Mouse (Mus musculus): Measurements from ENCODE around the gene Epha2. TPM values are rescaled to one million over a fixed set of nuclear protein-coding genes. Genes with fewer than 3 reads are reported as not detected.

Gene Epha2
- polyA plus RNA-seq, 1 experiment from 2014 or later = 2.0 TPM

DNA sequence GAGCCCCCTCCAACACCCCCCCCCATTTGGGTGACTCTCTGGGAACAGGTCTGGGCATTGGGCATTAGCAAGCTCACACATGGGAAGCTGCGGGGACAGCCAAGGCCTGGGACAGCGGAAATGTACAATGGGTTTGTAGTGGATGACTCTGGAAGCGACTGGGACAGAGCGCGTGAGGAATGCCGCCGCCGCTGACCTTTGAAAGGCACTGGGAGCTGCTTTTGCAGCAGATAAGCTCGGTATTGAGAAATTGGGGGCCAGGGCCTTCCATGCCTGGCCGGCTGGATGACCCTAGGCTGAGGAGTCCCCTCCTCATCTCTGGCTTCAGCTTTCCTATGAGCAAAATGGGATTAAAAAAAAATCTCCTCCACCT, 8.7 kb downstream of the Epha2 start:
- no peaks in the 10 kb centered on the region for H3K9me3 ChIP-seq
- peaks cover 6% of the 10 kb centered on the region for H3K27me3 ChIP-seq
- H3K9ac ChIP-seq = no peak overlapping the region
- peaks cover 68% of the 10 kb centered on the region for H3K4me1 ChIP-seq
- WGBS = 20% methylated on average over 10 of the region's 10 CpGs
- no peak for ATAC-seq (ENCODE audit: low FRiP score)
- no peak overlapping the region for H3K4me3 ChIP-seq (replicated peaks)
- 0 out of 2 replicates have a peak overlapping the region, but pooled peaks have one; percentile 17 for H3K4me2 ChIP-seq
- H3K36me3 ChIP-seq (replicated peaks) = no peaks in the 10 kb centered on the region
- peak overlapping the region; percentile 53; the same call in 1 of the 2 replicates for H3K27ac ChIP-seq

- peak overlapping the region; percentile 17; the same call in 1 of the 2 replicates for H3K4me2 ChIP-seq
- no peaks in the 10 kb centered on the region for H3K36me3 ChIP-seq (replicated peaks)
- H3K27ac ChIP-seq = no peak overlapping the region
- WGBS = 11% methylated on average over 8 of the region's 8 CpGs
- peaks cover 6% of the 10 kb centered on the region for H3K27me3 ChIP-seq
- peaks cover 68% of the 10 kb centered on the region for H3K4me1 ChIP-seq
- H3K4me3 ChIP-seq (replicated peaks) = no peak overlapping the region
- H3K9ac ChIP-seq = no peak overlapping the region
- ATAC-seq (ENCODE audit: low FRiP score) = peak; percentile 47; the same call in 1 of the 2 replicates
- H3K9me3 ChIP-seq = no peaks in the 10 kb centered on the region
These were observed 9.2 kb downstream of the Epha2 start for GRCm38 (mm10) chr4:141310191-141310606.

DNA sequence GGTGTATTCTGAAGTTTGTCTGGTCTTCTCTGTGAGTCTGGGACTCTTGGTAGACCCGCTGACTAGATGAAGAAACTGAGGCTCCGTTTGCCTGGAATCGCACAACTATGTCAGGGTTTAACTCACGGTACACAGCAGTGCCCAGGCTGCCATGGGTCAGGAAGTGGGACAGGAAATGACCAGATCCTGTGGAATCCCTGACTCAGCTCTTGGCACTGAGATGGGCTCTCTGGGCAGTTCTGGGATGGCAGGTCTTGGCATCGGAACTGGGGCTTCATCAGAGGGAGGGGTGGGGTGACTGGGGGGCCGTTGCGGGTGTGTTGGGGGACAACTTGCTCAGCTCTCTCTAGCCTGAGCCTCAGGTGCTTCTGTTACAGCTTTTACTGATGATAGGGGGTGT, 10.0 kb downstream of the Epha2 start:
- Histone ChIP-seq H3K36me3 (replicated peaks) (no peaks in the 10 kb centered on the region), H3K9me3 (no peaks in the 10 kb centered on the region), H3K4me2 (no peak overlapping the region), H3K4me1 (peaks cover 59% of the 10 kb centered on the region), H3K27ac (no peak overlapping the region), H3K9ac (no peak overlapping the region), H3K27me3 (peaks cover 6% of the 10 kb centered on the region), H3K4me3 (replicated peaks) (no peak overlapping the region)
- 75% methylated on average over 7 of the region's 7 CpGs for WGBS
- ATAC-seq (ENCODE audit: low FRiP score) = no peak

GRCm38 (mm10) chr4:141311506-141311905, 10.5 kb downstream of the Epha2 start:
- Histone ChIP-seq H3K36me3 (replicated peaks) (no peaks in the 10 kb centered on the region), H3K9ac (no peak overlapping the region), H3K4me1 (peaks cover 55% of the 10 kb centered on the region), H3K27me3 (peaks cover 5% of the 10 kb centered on the region), H3K4me3 (replicated peaks) (no peak overlapping the region), H3K4me2 (no peak overlapping the region), H3K27ac (no peak overlapping the region), H3K9me3 (no peaks in the 10 kb centered on the region)
- WGBS = 58% methylated on average over 6 of the region's 6 CpGs
- no peak for ATAC-seq (ENCODE audit: low FRiP score)

DNA sequence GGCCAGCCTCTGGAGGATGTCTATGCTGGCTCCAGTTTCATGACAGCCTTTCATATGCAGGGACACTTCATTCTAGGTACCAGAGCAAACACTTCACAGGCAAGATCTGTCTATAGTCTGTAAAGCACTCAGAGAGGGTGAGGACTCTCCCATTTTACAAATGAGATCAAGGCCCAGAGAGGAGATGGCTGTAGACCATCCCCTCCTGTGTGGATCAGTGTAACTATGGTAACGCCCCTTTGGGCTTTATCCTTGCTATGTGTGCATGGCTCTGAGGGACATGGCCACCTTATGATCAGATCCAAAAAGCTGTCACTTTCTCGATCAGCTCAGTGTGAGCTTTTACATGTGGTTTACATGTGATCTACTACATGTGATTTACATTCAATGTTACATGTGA, 10.9 kb downstream of the Epha2 start:
- Histone ChIP-seq H3K9me3 (no peaks in the 10 kb centered on the region), H3K36me3 (replicated peaks) (no peaks in the 10 kb centered on the region), H3K27me3 (peaks cover 1% of the 10 kb centered on the region), H3K4me2 (no peak overlapping the region), H3K4me3 (replicated peaks) (no peak overlapping the region), H3K9ac (no peak overlapping the region), H3K27ac (no peak overlapping the region), H3K4me1 (peaks cover 51% of the 10 kb centered on the region)
- 76% methylated on average over 2 of the region's 2 CpGs for WGBS
- ATAC-seq (ENCODE audit: low FRiP score) = no peak

- Histone ChIP-seq H3K4me3 (replicated peaks) (no peak overlapping the region), H3K27ac (no peak overlapping the region), H3K9me3 (no peaks in the 10 kb centered on the region), H3K36me3 (replicated peaks) (no peaks in the 10 kb centered on the region), H3K4me1 (peaks cover 50% of the 10 kb centered on the region), H3K4me2 (no peak overlapping the region), H3K27me3 (no peaks in the 10 kb centered on the region; the same call in 1 of the 2 replicates), H3K9ac (no peak overlapping the region)
- WGBS = 80% methylated on average over 17 of the region's 17 CpGs
- ATAC-seq (ENCODE audit: low FRiP score) = no peak
These were observed 11.6 kb downstream of the Epha2 start for GRCm38 (mm10) chr4:141312513-141313131.

- 65% methylated on average over 8 of the region's 8 CpGs for WGBS
- Histone ChIP-seq H3K36me3 (replicated peaks) (no peaks in the 10 kb centered on the region), H3K9me3 (no peaks in the 10 kb centered on the region), H3K27ac (no peak overlapping the region), H3K4me3 (replicated peaks) (no peak overlapping the region), H3K4me2 (no peak overlapping the region), H3K27me3 (no peaks in the 10 kb centered on the region; the same call in 1 of the 2 replicates), H3K9ac (no peak overlapping the region), H3K4me1 (peaks cover 50% of the 10 kb centered on the region)
- no peak for ATAC-seq (ENCODE audit: low FRiP score)
These were observed 12.4 kb downstream of the Epha2 start for GRCm38 (mm10) chr4:141313481-141313880.

DNA sequence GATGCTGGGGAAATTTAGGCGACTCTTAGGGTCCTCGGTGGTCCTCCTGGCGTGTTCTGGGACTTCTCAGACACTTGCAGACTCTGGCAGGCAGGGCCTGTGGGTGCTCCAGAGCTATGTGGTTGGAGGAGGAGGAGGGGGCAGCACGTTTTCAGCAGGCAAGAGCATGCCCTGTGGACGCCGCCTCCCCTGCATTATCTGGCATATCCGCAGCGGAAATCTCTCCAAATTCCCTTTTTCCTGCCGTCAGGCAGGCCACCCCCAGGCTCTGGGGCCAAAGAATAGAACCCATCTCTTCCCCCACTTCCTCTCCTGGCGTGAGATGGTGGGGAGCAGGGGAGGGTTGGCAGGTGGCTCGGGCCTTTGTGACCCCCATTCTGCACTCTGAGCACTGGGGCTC, 12.9 kb downstream of the Epha2 start:
- Histone ChIP-seq H3K27ac (no peak overlapping the region), H3K27me3 (no peaks in the 10 kb centered on the region; the same call in 1 of the 2 replicates), H3K4me3 (replicated peaks) (no peak overlapping the region), H3K4me2 (no peak overlapping the region), H3K36me3 (replicated peaks) (no peaks in the 10 kb centered on the region; the same call in 1 of the 2 replicates), H3K9ac (no peak overlapping the region), H3K4me1 (peaks cover 50% of the 10 kb centered on the region), H3K9me3 (no peaks in the 10 kb centered on the region)
- ATAC-seq (ENCODE audit: low FRiP score) = no peak
- WGBS = 55% methylated on average over 11 of the region's 11 CpGs

GRCm38 (mm10) chr4:141314745-141315144, 13.7 kb downstream of the Epha2 start:
- Histone ChIP-seq H3K27me3 (no peaks in the 10 kb centered on the region; the same call in 1 of the 2 replicates), H3K9me3 (no peaks in the 10 kb centered on the region), H3K4me2 (no peak overlapping the region), H3K27ac (no peak overlapping the region), H3K4me1 (peaks cover 46% of the 10 kb centered on the region), H3K36me3 (replicated peaks) (no peaks in the 10 kb centered on the region; the same call in 1 of the 2 replicates), H3K9ac (no peak overlapping the region), H3K4me3 (replicated peaks) (no peak overlapping the region)
- WGBS = 82% methylated on average over 6 of the region's 6 CpGs
- ATAC-seq (ENCODE audit: low FRiP score) = no peak

- Histone ChIP-seq H3K4me2 (no peak overlapping the region), H3K4me3 (replicated peaks) (no peak overlapping the region), H3K4me1 (peaks cover 33% of the 10 kb centered on the region), H3K9ac (no peak overlapping the region), H3K36me3 (replicated peaks) (no peaks in the 10 kb centered on the region; the same call in 1 of the 2 replicates), H3K9me3 (no peaks in the 10 kb centered on the region), H3K27ac (no peak overlapping the region), H3K27me3 (no peaks in the 10 kb centered on the region; the same call in 1 of the 2 replicates)
- ATAC-seq (ENCODE audit: low FRiP score) = no peak
- WGBS = 79% methylated on average over 7 of the region's 7 CpGs
These were observed 15.0 kb downstream of the Epha2 start for GRCm38 (mm10) chr4:141316023-141316422.

DNA sequence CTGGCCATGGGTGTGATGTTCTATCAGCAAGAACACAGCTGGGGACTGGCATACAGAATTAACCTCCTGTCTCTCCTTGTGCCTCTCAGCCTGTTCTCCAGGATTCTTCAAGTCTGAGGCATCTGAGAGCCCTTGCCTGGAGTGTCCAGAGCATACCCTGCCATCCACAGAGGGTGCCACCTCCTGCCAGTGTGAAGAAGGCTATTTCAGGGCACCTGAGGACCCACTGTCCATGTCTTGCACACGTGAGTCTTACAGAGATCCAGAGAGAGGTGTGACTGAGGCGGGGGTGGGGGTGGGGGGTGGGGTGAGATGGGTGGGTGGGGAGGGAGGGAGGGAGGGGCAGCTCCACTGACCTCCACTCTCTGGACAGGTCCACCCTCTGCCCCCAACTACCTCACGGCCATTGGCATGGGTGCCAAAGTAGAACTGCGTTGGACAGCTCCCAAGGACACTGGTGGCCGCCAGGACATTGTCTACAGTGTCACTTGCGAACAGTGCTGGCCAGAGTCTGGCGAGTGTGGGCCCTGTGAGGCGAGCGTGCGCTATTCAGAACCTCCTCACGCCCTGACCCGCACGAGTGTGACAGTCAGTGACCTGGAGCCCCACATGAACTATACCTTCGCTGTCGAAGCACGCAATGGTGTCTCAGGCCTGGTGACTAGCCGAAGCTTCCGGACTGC, 15.6 kb downstream of the Epha2 start:
- no peaks in the 10 kb centered on the region; the same call in 1 of the 2 replicates for H3K27me3 ChIP-seq
- no peak overlapping the region for H3K4me2 ChIP-seq
- no peak overlapping the region for H3K27ac ChIP-seq
- no peaks in the 10 kb centered on the region for H3K9me3 ChIP-seq
- H3K9ac ChIP-seq = no peak overlapping the region
- H3K4me3 ChIP-seq (replicated peaks) = no peak overlapping the region
- WGBS = 89% methylated on average over 17 of the region's 18 CpGs
- no peak for ATAC-seq (ENCODE audit: low FRiP score)
- H3K36me3 ChIP-seq (replicated peaks) = no peaks in the 10 kb centered on the region; the same call in 1 of the 2 replicates
- H3K4me1 ChIP-seq = peaks cover 27% of the 10 kb centered on the region

DNA sequence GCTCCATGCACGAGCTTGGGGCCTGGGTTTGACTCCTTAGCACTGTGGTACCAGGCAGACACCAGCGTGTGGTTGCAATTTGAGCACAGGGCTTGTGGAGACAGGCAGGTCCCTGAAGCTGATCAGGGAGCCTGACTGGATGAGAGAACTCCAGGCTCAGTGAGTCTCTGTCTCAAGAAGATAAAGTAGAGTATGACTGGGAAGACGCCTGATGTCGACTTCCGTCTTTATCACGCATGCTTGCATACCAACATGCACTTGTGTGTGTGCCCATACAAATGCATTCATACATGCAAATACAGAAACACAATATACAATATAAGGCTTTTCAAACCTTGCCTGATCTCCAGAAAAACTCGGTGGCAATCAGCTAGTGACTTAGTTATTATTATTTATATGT, 16.9 kb downstream of the Epha2 start:
- Histone ChIP-seq H3K4me1 (peaks cover 15% of the 10 kb centered on the region), H3K9ac (no peak overlapping the region), H3K36me3 (replicated peaks) (peaks cover 4% of the 10 kb centered on the region; the same call in 1 of the 2 replicates), H3K27ac (no peak overlapping the region), H3K4me2 (no peak overlapping the region), H3K4me3 (replicated peaks) (no peak overlapping the region), H3K9me3 (no peaks in the 10 kb centered on the region), H3K27me3 (no peaks in the 10 kb centered on the region)
- ATAC-seq (ENCODE audit: low FRiP score) = no peak
- WGBS = 84% methylated on average over 7 of the region's 7 CpGs
